Mouse (Mus musculus): ENCODE results near the gene Lax1.
A peak's percentile ranks its signal among the peaks of the same experiment; 100 is the strongest.
"Not testable (repeated sequence)": the region's sequence is repeated elsewhere in the genome, so short reads cannot be mapped to it uniquely, and the experiment has no call there.

Lax1 gene

DNA sequence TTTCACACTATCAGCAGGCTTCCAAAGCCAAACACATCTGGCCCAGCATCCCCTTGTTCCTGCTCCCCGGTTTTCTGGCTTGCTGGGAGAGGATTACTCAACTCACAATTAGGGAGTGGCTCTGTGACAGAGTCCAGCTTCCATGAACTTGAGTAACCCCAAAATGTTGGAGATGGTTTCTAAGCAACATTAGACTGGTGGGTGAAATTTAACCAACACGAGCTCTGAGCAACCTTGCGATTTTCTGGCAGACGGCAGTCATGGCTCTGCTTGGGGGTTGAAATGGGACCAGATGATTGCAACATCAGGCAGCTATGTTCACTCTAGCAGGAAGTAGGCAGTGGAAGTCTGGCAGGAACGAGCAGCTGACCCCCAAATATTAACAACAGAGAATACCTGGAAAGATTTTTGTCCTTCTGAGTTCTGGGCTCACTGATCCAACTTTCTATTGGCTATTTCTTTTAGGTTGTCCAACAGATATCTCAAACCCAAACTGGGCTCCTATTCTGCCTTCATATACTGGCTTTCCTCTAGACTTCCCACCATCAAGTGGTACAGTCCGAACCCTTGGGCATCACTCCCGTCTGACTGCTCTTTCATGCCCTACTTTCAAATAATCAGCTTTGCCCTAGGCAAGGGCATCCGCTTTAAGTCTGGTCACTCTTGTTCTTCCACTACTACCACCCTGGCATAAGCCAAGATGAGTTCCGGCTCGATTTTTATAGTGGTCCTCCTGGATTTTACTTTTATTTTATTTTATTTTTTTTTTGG, 4.0 kb downstream of the Lax1 start:
- DNase-seq, result no peak

DNA sequence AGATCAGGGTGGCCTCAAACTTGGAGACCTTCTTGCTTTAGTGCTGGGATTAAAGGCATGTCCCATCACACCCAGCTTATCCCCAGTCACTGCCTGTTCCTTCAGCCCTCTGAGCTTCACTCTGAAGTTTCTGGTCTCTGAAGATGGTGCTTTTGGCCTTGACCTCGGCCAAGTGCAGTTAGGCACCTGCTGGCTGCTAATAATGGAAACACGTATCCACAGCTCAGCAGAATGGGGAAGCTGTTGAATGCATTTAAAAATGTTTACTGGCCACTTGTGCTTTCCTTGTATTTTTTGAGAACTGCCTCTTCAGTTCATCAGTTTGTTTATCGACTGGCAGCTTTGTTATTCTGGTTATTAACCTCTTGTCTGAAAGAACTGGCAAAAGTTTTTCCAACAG, 18.1 kb downstream of the Lax1 start:
- no peak for DNase-seq

DNA sequence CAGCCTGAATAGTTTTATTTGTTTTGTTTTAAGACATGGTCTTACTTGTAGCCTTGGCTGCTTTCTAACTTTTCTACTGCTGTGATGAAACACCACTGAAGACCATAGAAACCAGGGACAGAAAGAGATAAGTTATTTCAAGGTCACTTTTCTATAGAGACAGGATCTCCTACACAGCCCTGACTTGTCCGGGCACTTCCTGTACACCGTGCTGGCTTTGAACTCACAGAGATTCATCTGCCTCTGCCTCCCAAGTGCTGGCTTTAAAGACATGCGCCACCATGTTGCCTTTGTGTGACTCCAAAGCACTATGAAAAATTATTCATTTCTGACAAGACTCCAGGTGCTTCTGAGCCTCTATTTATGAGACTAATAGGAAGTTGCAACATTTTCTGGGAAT, 18.6 kb downstream of the Lax1 start:
- no peak for DNase-seq

GRCm38 (mm10) chr1:133670776-133671175, 19.1 kb downstream of the Lax1 start:
- DNase-seq, result no peak

DNA sequence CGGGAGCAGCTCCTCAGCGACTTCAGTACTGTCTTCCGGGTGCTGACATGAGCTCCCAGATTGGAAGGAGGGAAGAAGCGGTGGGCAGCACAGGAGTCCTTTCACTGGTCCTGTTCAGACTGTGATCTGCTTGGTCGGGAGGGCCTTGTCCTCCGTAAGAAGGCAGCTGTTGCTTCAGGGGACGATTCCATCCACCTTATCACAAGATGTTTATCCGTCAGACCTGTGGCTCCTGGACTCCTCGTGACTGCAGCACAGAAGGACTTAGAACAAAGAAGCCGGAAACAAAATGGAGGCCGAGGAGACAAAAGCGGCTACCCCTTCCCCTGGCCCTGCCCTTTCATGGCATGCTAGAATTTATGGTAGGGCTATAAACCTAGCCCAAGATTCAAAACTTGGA, 19.7 kb downstream of the Lax1 start:
- no peak for DNase-seq

DNA sequence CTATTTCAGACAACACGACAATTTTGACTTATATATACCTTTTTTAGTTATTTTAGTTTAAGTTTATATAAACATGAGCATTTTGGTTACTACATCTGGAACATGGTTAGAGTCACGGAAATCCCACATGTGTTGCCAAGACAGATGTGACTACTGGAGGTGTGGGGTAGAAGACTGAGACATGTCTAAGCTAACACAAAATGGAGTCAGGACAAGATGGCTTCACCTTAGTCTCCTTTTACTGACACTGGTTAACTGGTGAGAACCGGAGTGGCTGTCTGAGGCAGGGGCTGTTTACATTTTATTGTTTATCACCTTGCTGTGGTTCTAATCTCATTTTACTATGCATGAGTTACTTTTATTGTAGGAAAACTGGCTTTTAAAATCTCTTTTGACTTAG, 21.3 kb downstream of the Lax1 start:
- no peak for DNase-seq

GRCm38 (mm10) chr1:133667721-133668120, 22.2 kb downstream of the Lax1 start:
- no peak for DNase-seq

- not testable (repeated sequence) for DNase-seq
These were observed 24.2 kb downstream of the Lax1 start for GRCm38 (mm10) chr1:133665713-133666112.

GRCm38 (mm10) chr1:133664203-133664970, 25.5 kb downstream of the Lax1 start:
- DNase-seq, result no peak

- no peak for DNase-seq
These were observed 26.5 kb downstream of the Lax1 start for GRCm38 (mm10) chr1:133663427-133663826.

DNA sequence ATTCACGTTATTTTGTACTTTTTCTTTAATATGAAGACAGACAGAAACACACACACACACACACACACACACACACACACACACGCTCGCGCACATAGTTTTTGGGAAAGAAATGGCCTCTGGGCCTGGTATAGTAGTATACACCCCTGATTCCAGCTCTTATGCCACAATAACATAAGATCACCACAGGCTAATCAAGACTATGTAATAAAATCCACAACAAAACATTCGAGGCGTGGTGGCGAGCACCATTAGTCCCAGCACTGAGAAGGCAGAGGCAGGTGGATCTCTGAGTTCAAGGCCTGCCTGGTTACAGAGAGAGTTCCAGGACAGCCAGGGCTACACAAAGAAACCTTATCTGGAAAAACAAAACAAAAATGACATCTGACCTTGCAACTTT, 27.0 kb downstream of the Lax1 start:
- no peak for DNase-seq

DNA sequence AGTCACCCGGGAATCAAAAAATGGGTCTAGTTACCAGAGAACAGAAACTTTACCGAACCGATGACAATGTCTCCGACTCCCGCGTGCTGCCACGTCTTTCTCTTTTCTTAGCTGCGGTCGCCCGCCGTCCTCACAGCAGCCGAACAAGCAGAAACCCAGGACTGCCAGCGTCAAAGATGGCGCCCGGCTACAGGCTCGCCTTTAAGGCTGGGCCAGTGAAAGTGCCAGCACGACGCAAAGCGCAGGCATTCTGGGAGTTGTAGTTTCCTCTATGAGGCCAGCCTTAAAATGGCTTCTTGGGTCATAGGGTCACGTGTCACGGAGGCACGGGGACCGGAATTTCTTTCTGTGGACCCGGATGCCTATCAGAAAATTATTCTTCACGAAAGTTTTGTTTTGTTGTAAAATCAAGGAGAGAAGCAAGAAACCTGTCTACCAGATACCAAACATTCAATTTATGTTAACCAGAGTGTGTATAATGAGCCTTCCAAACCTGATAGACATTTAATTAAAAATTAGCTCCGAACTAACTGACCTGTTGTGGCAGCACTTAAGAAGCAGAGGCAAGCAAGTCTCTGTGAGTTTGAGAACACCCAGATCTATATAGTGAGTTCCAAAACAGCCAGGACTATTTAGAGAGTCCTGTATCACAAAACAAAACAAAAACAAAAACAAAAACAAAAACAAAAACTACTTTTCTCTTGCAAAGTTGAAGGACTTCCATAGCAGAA, 28.5 kb downstream of the Lax1 start, which contains the start of gene Gm38394:
Gm38394 (minus strand) TSS at position 116 of the 731 bp plus-strand sequence.
- peak; percentile 85 for DNase-seq

GRCm38 (mm10) chr1:133660466-133661202, 29.3 kb downstream of the Lax1 start, which contains the start of gene Zbed6:
Gene Zbed6 (minus strand): TSS chr1:133660885.
- DNase-seq, result peak; percentile 90

- no peak for DNase-seq
These were observed 31.0 kb downstream of the Lax1 start for GRCm38 (mm10) chr1:133658878-133659277.

GRCm38 (mm10) chr1:133656811-133657210, 33.1 kb downstream of the Lax1 start:
- DNase-seq, result no peak

GRCm38 (mm10) chr1:133653033-133653432, 36.9 kb downstream of the Lax1 start:
- no peak for DNase-seq

- no peak for DNase-seq
These were observed 39.4 kb downstream of the Lax1 start for GRCm38 (mm10) chr1:133650288-133651055.

DNA sequence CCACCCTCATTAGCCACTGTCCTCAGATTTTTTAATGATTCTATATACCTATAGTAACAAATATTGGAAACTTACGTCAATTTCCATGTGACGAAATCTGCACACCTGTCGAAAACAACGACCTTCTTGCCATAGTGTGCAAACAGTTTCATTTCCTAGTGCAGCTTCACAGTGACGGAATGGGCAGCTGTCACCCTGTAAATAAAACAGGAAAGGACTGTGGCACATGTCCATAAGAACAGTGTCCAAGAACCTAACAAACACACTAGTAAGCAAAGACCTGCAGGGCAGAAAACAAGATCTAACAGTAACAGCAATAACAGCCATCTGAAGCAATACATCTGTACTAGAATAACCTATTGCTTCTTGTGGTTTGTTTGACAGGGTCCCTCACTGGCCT, 44.3 kb downstream of the Lax1 start:
- no peak for DNase-seq

GRCm38 (mm10) chr1:133641163-133641562, 48.7 kb downstream of the Lax1 start:
- DNase-seq, result no peak

- DNase-seq, result no peak
These were observed 51.4 kb downstream of the Lax1 start for GRCm38 (mm10) chr1:133638517-133638916.

DNA sequence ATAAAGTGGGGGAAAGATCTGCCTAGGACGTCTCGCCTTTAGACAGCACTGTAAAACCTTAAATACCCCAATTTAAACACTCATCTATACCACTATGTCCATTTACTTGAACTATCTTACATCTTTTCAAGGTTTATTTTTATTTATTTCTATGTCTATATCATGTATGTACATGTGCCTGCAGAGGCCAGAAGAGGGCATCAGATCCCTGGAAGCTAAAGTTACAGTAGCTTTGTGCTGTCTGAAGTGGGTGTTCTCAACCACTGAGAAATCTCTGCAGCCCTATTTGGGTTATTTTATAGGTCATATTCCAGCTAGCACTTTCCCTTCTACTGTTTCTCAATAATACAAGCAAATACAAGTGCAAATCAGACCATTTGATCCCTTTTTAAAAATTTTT, 57.7 kb downstream of the Lax1 start:
- no peak for DNase-seq

Data from right cerebral cortex, postnatal 4 days (tissue).